Mouse (Mus musculus) testis, postnatal 10 days (tissue): ENCODE measurements around the gene Tmem88.
A peak's percentile ranks its signal among the peaks of the same experiment; 100 is the strongest.

Source experiments
- DNase-seq: peaks from one replicate; pipeline ENCODE4 v3.0.0; 2021; ENCODE audit warnings: low spot score

The Tmem88 gene

GRCm38 (mm10) chr11:69379600-69379999 lies 18.4 kb downstream of the Tmem88 start:
- DNase-seq = no peak

- DNase-seq = no peak
These were observed 20.3 kb downstream of the Tmem88 start for GRCm38 (mm10) chr11:69377766-69378165.

- DNase-seq = no peak
These were observed 22.4 kb downstream of the Tmem88 start for GRCm38 (mm10) chr11:69375646-69376045.

- DNase-seq = no peak
These were observed 24.6 kb downstream of the Tmem88 start for GRCm38 (mm10) chr11:69373223-69373965.

GRCm38 (mm10) chr11:69372780-69373170 lies 25.3 kb downstream of the Tmem88 start:
- DNase-seq = no peak

- DNase-seq = no peak
These were observed 25.8 kb downstream of the Tmem88 start for GRCm38 (mm10) chr11:69372056-69372779.

- DNase-seq = no peak
These were observed 26.4 kb downstream of the Tmem88 start for GRCm38 (mm10) chr11:69371601-69372000.

- no peak for DNase-seq
These were observed 27.2 kb downstream of the Tmem88 start for GRCm38 (mm10) chr11:69370817-69371215.

- DNase-seq = no peak
These were observed 27.8 kb downstream of the Tmem88 start for GRCm38 (mm10) chr11:69369990-69370816.

GRCm38 (mm10) chr11:69369215-69369989 lies 28.6 kb downstream of the Tmem88 start, which contains the start of gene Chd3:
Chd3 (minus strand) TSS chr11:69369406.
- DNase-seq = no peak

- peak; percentile 69 for DNase-seq
These were observed 29.4 kb downstream of the Tmem88 start for GRCm38 (mm10) chr11:69368356-69369214.

- peak; percentile 75 for DNase-seq
These were observed 30.2 kb downstream of the Tmem88 start for GRCm38 (mm10) chr11:69367616-69368355.

- DNase-seq = no peak
These were observed 31.0 kb downstream of the Tmem88 start for GRCm38 (mm10) chr11:69366855-69367615.

- peak; percentile 98 for DNase-seq
These were observed 31.7 kb downstream of the Tmem88 start for GRCm38 (mm10) chr11:69366157-69366854.

GRCm38 (mm10) chr11:69365722-69366121 lies 32.3 kb downstream of the Tmem88 start:
- DNase-seq = no peak

GRCm38 (mm10) chr11:69364910-69365309 lies 33.1 kb downstream of the Tmem88 start:
- DNase-seq = peak; percentile 99

- no peak for DNase-seq
These were observed 33.7 kb downstream of the Tmem88 start for GRCm38 (mm10) chr11:69364376-69364775.

- no peak for DNase-seq
These were observed 35.6 kb downstream of the Tmem88 start for GRCm38 (mm10) chr11:69362479-69362878.

- no peak for DNase-seq
These were observed 36.0 kb downstream of the Tmem88 start for GRCm38 (mm10) chr11:69362021-69362420.
